Mouse (Mus musculus) spleen, adult 2 months (tissue): ENCODE results near the gene Chrm1. TPM values are rescaled to one million over a fixed set of nuclear protein-coding genes. Genes with fewer than 3 reads are reported as not detected.

Experiments
- DNase-seq, 2 experiments: peaks; one replicate each; pipeline versions ENCODE4 v3.0.0 to v3.0.0-alpha.2; 2012 to 2021; ENCODE audit warnings: low spot score in 2 of 2, low read depth in 1 of 2
- H3K27ac ChIP-seq: fragments of 200-500 bp; 2 replicates; pipeline ENCODE4 v1.5.1; 2012; ENCODE audit warnings: low read length, inconsistent platforms; ENCODE audit not compliant: insufficient read depth
- H3K27me3 ChIP-seq: fragments of 200-500 bp; 2 replicates; pipeline ENCODE4 v1.6.1; 2012; ENCODE audit warnings: mild to moderate bottlenecking, moderate library complexity, low read length, inconsistent platforms; ENCODE audit not compliant: control insufficient read depth, insufficient read depth
- H3K36me3 ChIP-seq: fragments of 200-500 bp; 2 replicates; pipeline ENCODE4 v1.6.1; 2012; ENCODE audit warnings: mild to moderate bottlenecking, low read length, inconsistent platforms; ENCODE audit not compliant: control insufficient read depth, insufficient read depth
- H3K4me1 ChIP-seq: fragments of 200-500 bp; 2 replicates; pipeline ENCODE4 v1.6.1; 2011; ENCODE audit warnings: inconsistent platforms; ENCODE audit not compliant: control insufficient read depth, insufficient read depth, insufficient read length
- H3K4me3 ChIP-seq: fragments of 200-500 bp; 2 replicates; pipeline ENCODE4 v1.5.1; 2011; ENCODE audit warnings: mild to moderate bottlenecking, inconsistent platforms; ENCODE audit not compliant: insufficient read depth, insufficient read length; ENCODE audit errors: extremely low read depth
- CTCF ChIP-seq: fragments of 200-500 bp; IDR thresholded peaks from 2 replicates; pipeline ENCODE4 v1.5.1; 2011; ENCODE audit warnings: mild to moderate bottlenecking, inconsistent platforms; ENCODE audit not compliant: insufficient read depth, insufficient read length, insufficient replicate concordance; ENCODE audit errors: extremely low read depth
- POLR2A ChIP-seq: fragments of 200-500 bp; IDR thresholded peaks from 2 replicates; pipeline ENCODE4 v1.6.1; 2011; ENCODE audit warnings: low read depth, low read length, inconsistent platforms
- WGBS: fragments of 180-500 bp; shearing (Covaris S2); methylation state at CpG from one replicate; pipeline ENCODE4 v1.1.7; 2018; 5-methylcytosine and 5-hydroxymethylcytosine counted together
- polyA plus RNA-seq: library from polyadenylated mRNA; depleted of rRNA; stranded (reverse); fragments of >200 nt; gene quantifications from 2 replicates; pipeline ENCODE4 v1.2.3, GENCODE M21; 2012

Chrm1 gene
- polyA plus RNA-seq, 1 experiment = 0.07 TPM

DNA sequence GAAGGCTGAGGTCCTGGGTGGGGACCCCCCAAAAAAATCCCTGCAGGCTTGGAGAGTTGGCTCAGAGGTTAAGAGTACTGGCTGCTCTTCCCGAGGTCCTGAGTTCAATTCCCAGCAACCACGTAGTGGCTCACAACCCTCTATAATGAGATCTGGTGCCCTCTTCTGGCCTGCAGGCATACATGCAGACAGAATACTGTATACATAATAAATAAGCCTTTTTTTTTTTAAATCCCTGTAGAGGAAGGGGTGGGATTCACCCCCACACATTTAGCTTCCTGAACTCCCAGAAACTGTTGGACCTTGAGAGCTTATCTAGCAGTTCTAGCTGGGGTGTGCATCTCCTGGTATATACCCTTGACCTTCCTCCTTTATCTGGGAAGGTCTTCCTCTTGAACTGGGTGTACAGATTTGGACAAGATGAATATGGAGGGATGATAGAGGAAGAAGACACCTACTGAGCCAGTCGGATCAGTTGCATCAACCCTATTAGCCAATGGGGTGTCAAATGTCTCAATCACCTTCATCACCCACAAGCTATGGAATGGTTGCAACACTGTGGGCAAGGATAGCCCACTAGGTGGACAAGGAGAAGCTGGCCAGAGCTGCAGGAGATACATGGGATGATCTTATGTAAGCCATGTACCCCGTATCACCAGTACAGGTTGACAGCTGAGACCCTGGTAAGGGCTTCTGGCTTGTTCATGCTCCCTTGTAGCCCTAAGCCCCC lies 18.2 kb downstream of the Chrm1 start:
- DNase-seq = no peak
- H3K27ac ChIP-seq = no peak overlapping the region
- TF ChIP-seq CTCF (no peak), POLR2A (no peak)
- H3K27me3 ChIP-seq = no peaks in the 10 kb centered on the region
- H3K4me3 ChIP-seq = no peak overlapping the region
- 93% methylated on average over 4 of the region's 4 CpGs for WGBS
- H3K4me1 ChIP-seq = no peaks in the 10 kb centered on the region
- H3K36me3 ChIP-seq = no peaks in the 10 kb centered on the region

DNA sequence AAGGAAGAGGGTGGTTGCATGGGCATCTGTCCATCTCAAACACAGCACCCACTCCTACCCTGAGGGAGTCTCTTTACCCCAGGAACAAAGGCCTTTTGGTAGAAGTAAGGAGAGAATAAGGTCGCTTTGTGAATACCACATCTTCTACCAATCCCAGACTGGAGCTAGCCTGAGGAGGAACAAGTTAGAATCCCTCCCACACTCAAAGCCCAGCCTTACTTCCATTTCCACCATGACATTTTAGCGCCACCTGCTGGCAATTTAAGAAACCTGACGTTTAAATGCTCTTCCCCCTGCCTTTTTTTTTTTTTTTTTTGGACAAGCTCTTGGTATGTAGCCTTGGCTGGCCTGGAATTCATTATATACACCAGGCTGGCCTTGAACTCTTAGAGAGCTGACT lies 19.4 kb downstream of the Chrm1 start:
- DNase-seq = peak; percentile 46 to 68
- TF ChIP-seq POLR2A = no peak
- TF ChIP-seq CTCF = peak; percentile 50; the same call in 1 of the 2 replicates
- H3K36me3 ChIP-seq = no peaks in the 10 kb centered on the region
- 1% methylated on average over 3 of the region's 3 CpGs for WGBS
- H3K4me3 ChIP-seq = no peak overlapping the region
- H3K27me3 ChIP-seq = no peaks in the 10 kb centered on the region
- no peak overlapping the region for H3K27ac ChIP-seq
- no peaks in the 10 kb centered on the region for H3K4me1 ChIP-seq

DNA sequence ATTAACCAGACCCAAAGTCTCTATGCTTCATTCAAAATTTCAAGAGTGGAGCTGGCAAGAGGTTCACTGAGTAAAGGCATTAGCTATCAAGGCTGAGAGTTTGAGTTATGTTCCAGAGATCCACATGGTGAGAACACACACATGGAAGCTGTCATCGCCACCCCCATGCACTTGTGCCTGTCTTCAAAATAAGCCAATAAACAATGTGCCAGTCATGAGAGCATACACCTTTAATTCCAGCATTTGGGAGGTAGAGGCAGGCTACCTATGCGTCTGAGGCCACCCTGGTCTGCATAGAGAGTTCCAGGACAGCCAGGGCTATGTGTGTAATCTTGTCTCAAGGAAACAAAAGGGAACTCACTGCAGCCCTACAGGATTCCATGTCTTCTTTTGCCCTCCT lies 20.0 kb downstream of the Chrm1 start:
- Histone ChIP-seq H3K4me3 (no peak overlapping the region), H3K27ac (no peak overlapping the region), H3K36me3 (no peaks in the 10 kb centered on the region), H3K4me1 (no peaks in the 10 kb centered on the region), H3K27me3 (no peaks in the 10 kb centered on the region)
- DNase-seq = no peak
- WGBS = 87% methylated on average over 2 of the region's 2 CpGs
- TF ChIP-seq CTCF (no peak), POLR2A (no peak)

DNA sequence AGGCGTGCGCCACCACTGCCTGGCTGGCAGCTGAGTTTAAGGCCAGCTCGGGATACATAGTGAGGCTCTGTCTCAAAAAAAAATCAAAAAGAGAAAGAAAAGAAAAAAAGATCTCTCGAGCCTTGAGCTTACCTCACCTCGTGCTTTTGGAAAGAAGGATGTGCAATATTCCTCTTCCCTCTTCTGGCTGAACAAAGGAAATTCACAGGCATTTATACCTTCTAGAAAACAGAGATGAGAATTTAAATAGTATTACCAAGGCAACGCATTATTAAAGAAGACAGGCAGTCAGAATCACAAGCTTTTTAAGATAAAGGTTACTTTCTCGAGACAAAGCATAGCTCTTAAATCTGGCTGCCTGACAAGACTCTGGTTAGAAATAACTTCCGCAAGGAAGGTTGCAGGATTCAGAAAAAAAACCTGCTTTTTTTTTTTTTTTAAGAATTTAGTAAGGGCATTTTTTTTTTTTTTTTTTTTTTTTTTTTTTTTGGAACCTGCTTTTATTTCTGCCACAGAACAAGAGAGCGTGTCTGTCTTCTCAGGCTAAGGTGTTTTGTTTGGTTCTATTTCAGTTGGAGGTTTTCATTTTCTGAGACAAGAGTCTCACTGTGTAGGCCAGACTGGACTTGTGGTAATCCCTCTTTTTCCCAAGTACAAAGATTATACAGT lies 28.4 kb downstream of the Chrm1 start:
- Histone ChIP-seq H3K27ac (no peak overlapping the region), H3K27me3 (no peaks in the 10 kb centered on the region), H3K4me3 (no peak overlapping the region), H3K36me3 (no peaks in the 10 kb centered on the region), H3K4me1 (peaks cover 11% of the 10 kb centered on the region; the same call in 1 of the 2 replicates)
- no peak for DNase-seq
- 74% methylated on average over 9 of the region's 9 CpGs for WGBS
- TF ChIP-seq POLR2A (no peak), CTCF (no peak)

DNA sequence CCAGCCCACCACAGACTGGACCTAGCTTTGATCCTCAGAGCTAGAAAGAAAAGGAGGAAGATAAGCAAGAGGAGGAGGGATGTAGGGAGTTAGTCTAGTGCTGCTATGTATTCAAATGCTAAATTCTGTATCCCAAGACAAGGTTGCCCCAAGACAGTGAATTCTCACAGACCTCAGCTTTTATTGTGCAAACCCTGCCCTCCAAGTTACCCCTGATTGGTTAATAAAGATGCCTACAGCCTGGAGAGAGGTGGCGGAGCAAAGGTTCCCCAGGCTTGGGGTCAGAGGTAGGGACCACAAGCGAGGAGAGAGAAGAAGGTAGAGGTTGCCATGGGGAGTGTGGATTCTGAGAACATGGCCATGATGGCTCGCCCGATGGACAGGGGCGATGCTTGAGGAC lies 29.2 kb downstream of the Chrm1 start:
- 91% methylated on average over 5 of the region's 5 CpGs for WGBS
- Histone ChIP-seq H3K4me1 (peaks cover 11% of the 10 kb centered on the region; the same call in 1 of the 2 replicates), H3K36me3 (no peaks in the 10 kb centered on the region), H3K4me3 (no peak overlapping the region), H3K27ac (no peak overlapping the region), H3K27me3 (no peaks in the 10 kb centered on the region)
- DNase-seq = no peak
- no peak for TF ChIP-seq CTCF
- no peak for TF ChIP-seq POLR2A

DNA sequence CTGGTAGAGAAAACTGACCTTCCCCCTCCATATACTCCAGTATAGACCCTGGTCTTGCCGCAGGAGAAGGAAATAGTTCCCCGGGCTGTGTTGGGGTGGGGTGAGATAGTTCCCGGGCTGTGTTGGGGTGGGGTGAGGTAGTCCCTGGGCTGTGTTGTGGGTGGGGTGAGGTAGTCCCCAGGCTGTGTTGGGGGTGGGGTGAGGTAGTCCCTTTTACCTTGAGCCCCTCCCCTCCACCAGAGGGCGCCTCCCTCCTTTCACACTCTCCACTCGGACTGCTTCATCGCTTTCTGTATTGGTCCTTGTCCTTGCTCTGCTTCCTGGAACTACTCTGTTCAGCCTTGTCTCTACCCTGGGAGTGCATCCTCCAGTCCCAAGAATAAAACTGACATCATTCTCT lies 31.7 kb downstream of the Chrm1 start:
- no peak overlapping the region for H3K27ac ChIP-seq
- peak; percentile 71 for TF ChIP-seq CTCF
- no peak for TF ChIP-seq POLR2A
- H3K4me3 ChIP-seq = no peak overlapping the region
- DNase-seq = peak; percentile 29 to 63
- peaks cover 11% of the 10 kb centered on the region; the same call in 1 of the 2 replicates for H3K4me1 ChIP-seq
- no peaks in the 10 kb centered on the region for H3K27me3 ChIP-seq
- no peaks in the 10 kb centered on the region for H3K36me3 ChIP-seq
- WGBS = 37% methylated on average over 6 of the region's 6 CpGs

DNA sequence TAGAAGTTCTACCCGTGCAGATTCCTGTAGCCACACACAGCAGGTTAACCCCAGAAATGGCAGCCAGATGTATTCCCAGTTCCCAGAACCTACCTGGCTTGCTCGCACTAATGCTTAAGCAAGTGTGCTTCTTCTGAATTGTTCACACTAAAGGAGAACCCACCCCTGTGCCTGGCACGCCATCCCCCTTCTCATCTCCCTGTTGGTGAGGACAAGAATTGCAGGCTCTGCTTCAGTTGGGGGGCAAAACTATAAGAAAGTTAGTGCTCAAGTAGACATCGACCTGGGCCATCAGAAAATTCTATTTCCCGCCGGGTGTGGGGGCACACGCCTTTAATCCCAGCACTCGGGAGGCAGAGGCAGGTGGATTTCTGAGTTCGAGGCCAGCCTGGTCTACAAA lies 36.1 kb downstream of the Chrm1 start:
- Histone ChIP-seq H3K27me3 (no peaks in the 10 kb centered on the region), H3K36me3 (no peaks in the 10 kb centered on the region), H3K4me1 (peaks cover 10% of the 10 kb centered on the region; the same call in 1 of the 2 replicates), H3K27ac (no peak overlapping the region), H3K4me3 (no peak overlapping the region)
- WGBS = 83% methylated on average over 9 of the region's 9 CpGs
- TF ChIP-seq POLR2A (no peak), CTCF (no peak)
- no peak for DNase-seq
